Mouse (Mus musculus): ENCODE results near the gene Palld. TPM values are rescaled to one million over a fixed set of nuclear protein-coding genes. Genes with fewer than 3 reads are reported as not detected.

Gene Palld
- polyA plus RNA-seq, 1 experiment from 2014 or later: 64.6 TPM

- ATAC-seq (ENCODE audit: low FRiP score): no peak
- Histone ChIP-seq H3K9me3 (replicated peaks) (no peaks in the 10 kb centered on the region), H3K4me1 (no peaks in the 10 kb centered on the region), H3K27ac (no peak overlapping the region), H3K9ac (no peak overlapping the region), H3K36me3 (0 out of 2 replicates have a peak, but pooled peaks cover 11% of the 10 kb centered on the region), H3K4me3 (no peak overlapping the region), H3K27me3 (no peaks in the 10 kb centered on the region), H3K4me2 (replicated peaks) (no peak overlapping the region)
- 77% methylated on average over 4 of the region's 4 CpGs for WGBS
Measured at GRCm38 (mm10) chr8:61687071-61687470, 215.4 kb downstream of the Palld start.

GRCm38 (mm10) chr8:61686340-61686739 lies 216.2 kb downstream of the Palld start:
- Histone ChIP-seq H3K9ac (no peak overlapping the region), H3K4me3 (no peak overlapping the region), H3K9me3 (replicated peaks) (no peaks in the 10 kb centered on the region), H3K27ac (no peak overlapping the region), H3K27me3 (no peaks in the 10 kb centered on the region), H3K4me1 (no peaks in the 10 kb centered on the region), H3K4me2 (replicated peaks) (no peak overlapping the region), H3K36me3 (0 out of 2 replicates have a peak, but pooled peaks cover 11% of the 10 kb centered on the region)
- ATAC-seq (ENCODE audit: low FRiP score): no peak

- H3K27ac ChIP-seq: no peak overlapping the region
- no peak overlapping the region for H3K9ac ChIP-seq
- no peak for ATAC-seq (ENCODE audit: low FRiP score)
- H3K9me3 ChIP-seq (replicated peaks): no peaks in the 10 kb centered on the region
- H3K4me1 ChIP-seq: no peaks in the 10 kb centered on the region
- no peaks in the 10 kb centered on the region for H3K27me3 ChIP-seq
- 0 out of 2 replicates have a peak, but pooled peaks cover 11% of the 10 kb centered on the region for H3K36me3 ChIP-seq
- H3K4me3 ChIP-seq: no peak overlapping the region
- no peak overlapping the region for H3K4me2 ChIP-seq (replicated peaks)
- 100% methylated on average over 1 of the region's 1 CpGs for WGBS
Measured at GRCm38 (mm10) chr8:61685280-61685679, 217.2 kb downstream of the Palld start.

GRCm38 (mm10) chr8:61684280-61684939 lies 218.1 kb downstream of the Palld start:
- no peak overlapping the region for H3K9ac ChIP-seq
- H3K4me2 ChIP-seq (replicated peaks): no peak overlapping the region
- WGBS: 95% methylated on average over 4 of the region's 4 CpGs
- H3K36me3 ChIP-seq: 0 out of 2 replicates have a peak, but pooled peaks cover 11% of the 10 kb centered on the region
- ATAC-seq (ENCODE audit: low FRiP score): no peak
- no peaks in the 10 kb centered on the region for H3K9me3 ChIP-seq (replicated peaks)
- no peaks in the 10 kb centered on the region for H3K4me1 ChIP-seq
- H3K27ac ChIP-seq: no peak overlapping the region
- H3K4me3 ChIP-seq: no peak overlapping the region
- no peaks in the 10 kb centered on the region for H3K27me3 ChIP-seq

- 0 out of 2 replicates have a peak, but pooled peaks cover 11% of the 10 kb centered on the region for H3K36me3 ChIP-seq
- no peaks in the 10 kb centered on the region for H3K27me3 ChIP-seq
- H3K4me3 ChIP-seq: no peak overlapping the region
- H3K27ac ChIP-seq: no peak overlapping the region
- no peaks in the 10 kb centered on the region for H3K4me1 ChIP-seq
- no peak for ATAC-seq (ENCODE audit: low FRiP score)
- H3K9ac ChIP-seq: no peak overlapping the region
- WGBS: 81% methylated on average over 2 of the region's 2 CpGs
- H3K9me3 ChIP-seq (replicated peaks): no peaks in the 10 kb centered on the region
- H3K4me2 ChIP-seq (replicated peaks): no peak overlapping the region
Measured at GRCm38 (mm10) chr8:61682902-61683301, 219.6 kb downstream of the Palld start.

- Histone ChIP-seq H3K27me3 (no peaks in the 10 kb centered on the region), H3K4me1 (no peaks in the 10 kb centered on the region), H3K9ac (no peak overlapping the region), H3K4me3 (no peak overlapping the region), H3K9me3 (replicated peaks) (no peaks in the 10 kb centered on the region), H3K4me2 (replicated peaks) (no peak overlapping the region), H3K27ac (no peak overlapping the region), H3K36me3 (0 out of 2 replicates have a peak, but pooled peaks cover 11% of the 10 kb centered on the region)
- ATAC-seq (ENCODE audit: low FRiP score): no peak
- 89% methylated on average over 3 of the region's 3 CpGs for WGBS
Measured at GRCm38 (mm10) chr8:61681217-61681616, 221.3 kb downstream of the Palld start.

GRCm38 (mm10) chr8:61677227-61677626 lies 225.3 kb downstream of the Palld start:
- Histone ChIP-seq H3K9me3 (replicated peaks) (no peaks in the 10 kb centered on the region), H3K4me2 (replicated peaks) (no peak overlapping the region), H3K27me3 (no peaks in the 10 kb centered on the region), H3K36me3 (no peaks in the 10 kb centered on the region), H3K27ac (no peak overlapping the region), H3K4me1 (no peaks in the 10 kb centered on the region), H3K9ac (no peak overlapping the region), H3K4me3 (no peak overlapping the region)
- WGBS: 97% methylated on average over 5 of the region's 5 CpGs
- no peak for ATAC-seq (ENCODE audit: low FRiP score)

- no peaks in the 10 kb centered on the region for H3K27me3 ChIP-seq
- H3K9ac ChIP-seq: no peak overlapping the region
- H3K36me3 ChIP-seq: no peaks in the 10 kb centered on the region
- H3K4me3 ChIP-seq: no peak overlapping the region
- H3K4me2 ChIP-seq (replicated peaks): no peak overlapping the region
- H3K9me3 ChIP-seq (replicated peaks): no peaks in the 10 kb centered on the region
- no peak overlapping the region for H3K27ac ChIP-seq
- peaks cover 12% of the 10 kb centered on the region for H3K4me1 ChIP-seq
- ATAC-seq (ENCODE audit: low FRiP score): no peak
Measured at GRCm38 (mm10) chr8:61671151-61671550, 231.3 kb downstream of the Palld start.

- Histone ChIP-seq H3K36me3 (no peaks in the 10 kb centered on the region), H3K4me1 (peaks cover 12% of the 10 kb centered on the region), H3K9me3 (replicated peaks) (no peaks in the 10 kb centered on the region), H3K4me2 (replicated peaks) (no peak overlapping the region), H3K27me3 (no peaks in the 10 kb centered on the region), H3K4me3 (no peak overlapping the region), H3K9ac (no peak overlapping the region), H3K27ac (no peak overlapping the region)
- ATAC-seq (ENCODE audit: low FRiP score): no peak
- 47% methylated on average over 4 of the region's 4 CpGs for WGBS
Measured at GRCm38 (mm10) chr8:61670376-61670775, 232.1 kb downstream of the Palld start.

GRCm38 (mm10) chr8:61666919-61667318 lies 235.6 kb downstream of the Palld start:
- peaks cover 15% of the 10 kb centered on the region for H3K4me1 ChIP-seq
- no peak for ATAC-seq (ENCODE audit: low FRiP score)
- H3K9me3 ChIP-seq (replicated peaks): no peaks in the 10 kb centered on the region
- WGBS: 19% methylated on average over 6 of the region's 6 CpGs
- H3K36me3 ChIP-seq: no peaks in the 10 kb centered on the region
- H3K27ac ChIP-seq: no peak overlapping the region
- H3K27me3 ChIP-seq: no peaks in the 10 kb centered on the region
- no peak overlapping the region for H3K4me2 ChIP-seq (replicated peaks)
- no peak overlapping the region for H3K9ac ChIP-seq
- no peak overlapping the region for H3K4me3 ChIP-seq

GRCm38 (mm10) chr8:61665021-61665420 lies 237.5 kb downstream of the Palld start:
- Histone ChIP-seq H3K9me3 (replicated peaks) (no peaks in the 10 kb centered on the region), H3K4me3 (no peak overlapping the region), H3K9ac (no peak overlapping the region), H3K36me3 (no peaks in the 10 kb centered on the region), H3K4me2 (replicated peaks) (no peak overlapping the region), H3K27ac (no peak overlapping the region), H3K4me1 (peaks cover 9% of the 10 kb centered on the region; the same call in 1 of the 2 replicates), H3K27me3 (no peaks in the 10 kb centered on the region)
- WGBS: 49% methylated on average over 8 of the region's 8 CpGs
- no peak for ATAC-seq (ENCODE audit: low FRiP score)

GRCm38 (mm10) chr8:61664162-61664561 lies 238.3 kb downstream of the Palld start:
- ATAC-seq (ENCODE audit: low FRiP score): no peak
- peaks cover 9% of the 10 kb centered on the region; the same call in 1 of the 2 replicates for H3K4me1 ChIP-seq
- no peaks in the 10 kb centered on the region for H3K9me3 ChIP-seq (replicated peaks)
- 90% methylated on average over 6 of the region's 6 CpGs for WGBS
- H3K4me3 ChIP-seq: no peak overlapping the region
- no peak overlapping the region for H3K4me2 ChIP-seq (replicated peaks)
- H3K27me3 ChIP-seq: no peaks in the 10 kb centered on the region
- no peak overlapping the region for H3K27ac ChIP-seq
- H3K36me3 ChIP-seq: no peaks in the 10 kb centered on the region
- H3K9ac ChIP-seq: no peak overlapping the region

GRCm38 (mm10) chr8:61662829-61663228 lies 239.7 kb downstream of the Palld start:
- H3K9me3 ChIP-seq (replicated peaks): no peaks in the 10 kb centered on the region
- no peak for ATAC-seq (ENCODE audit: low FRiP score)

More at GRCm38 (mm10) chr8:61662829-61663228, 239.7 kb downstream of the Palld start:
- Histone ChIP-seq H3K9ac (no peak overlapping the region), H3K4me3 (no peak overlapping the region), H3K36me3 (no peaks in the 10 kb centered on the region), H3K27ac (no peak overlapping the region), H3K27me3 (no peaks in the 10 kb centered on the region), H3K4me2 (replicated peaks) (no peak overlapping the region), H3K4me1 (peaks cover 9% of the 10 kb centered on the region; the same call in 1 of the 2 replicates)
- 82% methylated on average over 4 of the region's 4 CpGs for WGBS
